Mouse (Mus musculus) testis, postnatal 10 days (tissue): Measurements from ENCODE around the gene Slc22a20.
A peak's percentile ranks its signal among the peaks of the same experiment; 100 is the strongest.

Source experiments
- DNase-seq: peaks from one replicate; pipeline ENCODE4 v3.0.0; 2021; ENCODE audit warnings: low spot score

Slc22a20 gene

GRCm38 (mm10) chr19:5986043-5986442 is at the start of gene Slc22a20:
Gene Slc22a20 (minus strand): TSS chr19:5986143.
- no peak for DNase-seq

- no peak for DNase-seq
Observed at GRCm38 (mm10) chr19:6030520-6031280, 44.8 kb upstream of the Slc22a20 start.

GRCm38 (mm10) chr19:6029426-6029825 is 43.5 kb upstream of the Slc22a20 start:
- DNase-seq = no peak

- no peak for DNase-seq
Observed at GRCm38 (mm10) chr19:6028991-6029390, 43.0 kb upstream of the Slc22a20 start.

GRCm38 (mm10) chr19:6023930-6024329 is 38.0 kb upstream of the Slc22a20 start:
- DNase-seq = peak; percentile 55

GRCm38 (mm10) chr19:6023059-6023458 is 37.1 kb upstream of the Slc22a20 start:
- no peak for DNase-seq

- DNase-seq = no peak
Observed at GRCm38 (mm10) chr19:6020276-6020675, 34.3 kb upstream of the Slc22a20 start.

GRCm38 (mm10) chr19:6018142-6019089 is 32.5 kb upstream of the Slc22a20 start:
- peak; percentile 93 for DNase-seq

- no peak for DNase-seq
Observed at GRCm38 (mm10) chr19:6016532-6016931, 30.6 kb upstream of the Slc22a20 start.

GRCm38 (mm10) chr19:6015511-6016315 is 29.8 kb upstream of the Slc22a20 start, which contains the start of gene Capn1:
Gene Capn1 (minus strand): TSS chr19:6015897.
- DNase-seq = peak; percentile 82

- DNase-seq = peak; percentile 66
Observed at GRCm38 (mm10) chr19:6014991-6015510, 29.1 kb upstream of the Slc22a20 start.

GRCm38 (mm10) chr19:6013691-6014090 is 27.7 kb upstream of the Slc22a20 start:
- DNase-seq = no peak

GRCm38 (mm10) chr19:6009137-6009536 is 23.2 kb upstream of the Slc22a20 start:
- no peak for DNase-seq

GRCm38 (mm10) chr19:6007013-6007412 is 21.1 kb upstream of the Slc22a20 start:
- no peak for DNase-seq

- DNase-seq = no peak
Observed at GRCm38 (mm10) chr19:6005541-6005940, 19.6 kb upstream of the Slc22a20 start.

- no peak for DNase-seq
Observed at GRCm38 (mm10) chr19:5999969-6000368, 14.0 kb upstream of the Slc22a20 start.

- no peak for DNase-seq
Observed at GRCm38 (mm10) chr19:5998180-5998579, 12.2 kb upstream of the Slc22a20 start.

GRCm38 (mm10) chr19:5994711-5995110 is 8.8 kb upstream of the Slc22a20 start:
- no peak for DNase-seq

GRCm38 (mm10) chr19:5992012-5992411 is 6.1 kb upstream of the Slc22a20 start:
- DNase-seq = no peak

- no peak for DNase-seq
Observed at GRCm38 (mm10) chr19:5991467-5991866, 5.5 kb upstream of the Slc22a20 start.

GRCm38 (mm10) chr19:5990921-5991320 is 5.0 kb upstream of the Slc22a20 start:
- DNase-seq = no peak

- no peak for DNase-seq
Observed at GRCm38 (mm10) chr19:5990033-5990432, 4.1 kb upstream of the Slc22a20 start.
